Mouse (Mus musculus) CD8-positive naive resting alpha-beta T cell, adult 2 months (primary cell): ENCODE measurements at regions not wholly inside any gene's neighbourhood (a gene's known extent, or its start where the extent isn't known, plus 50 kb on each side); places are given as distances from the start of the nearest gene placed in this dataset.

Experiments used
- DNase-seq, 2 experiments: peaks; one replicate each; pipeline ENCODE4 v3.0.0; 2022; ENCODE audit warnings: low read depth in 2 of 2, low spot score in 2 of 2

GRCm38 (mm10) chr13:107904851-107905250 is 139.4 kb upstream of the Smim15 start:
- DNase-seq, result no peak

GRCm38 (mm10) chr13:107904051-107904740 is 140.1 kb upstream of the Smim15 start:
- DNase-seq, result no peak

GRCm38 (mm10) chr13:107903150-107903959 is 140.9 kb upstream of the Smim15 start:
- DNase-seq, result peak; percentile 51 to 63

GRCm38 (mm10) chr13:107902800-107903149 is 141.5 kb upstream of the Smim15 start:
- no peak for DNase-seq

- DNase-seq, result no peak
Measured at GRCm38 (mm10) chr13:107899600-107900229, 144.5 kb upstream of the Smim15 start.

- no peak for DNase-seq
Measured at GRCm38 (mm10) chr13:107897646-107898045, 146.6 kb upstream of the Smim15 start.

GRCm38 (mm10) chr13:107897184-107897583 is 147.1 kb upstream of the Smim15 start:
- DNase-seq, result peak in 1 of 2 experiments; percentile 9

- DNase-seq, result no peak
Measured at GRCm38 (mm10) chr13:107893581-107894183, 150.6 kb upstream of the Smim15 start.

- DNase-seq, result no peak
Measured at GRCm38 (mm10) chr13:107893081-107893480, 151.2 kb upstream of the Smim15 start.

- no peak for DNase-seq
Measured at GRCm38 (mm10) chr13:107891946-107892345, 152.3 kb upstream of the Smim15 start.

GRCm38 (mm10) chr13:107890866-107891821 is 153.1 kb upstream of the Smim15 start:
- peak; percentile 37 to 44 for DNase-seq

GRCm38 (mm10) chr13:107889985-107890865 is 154.0 kb upstream of the Smim15 start:
- DNase-seq, result peak; percentile 99

- DNase-seq, result no peak
Measured at GRCm38 (mm10) chr13:107889588-107889984, 154.7 kb upstream of the Smim15 start.

- peak; percentile 42 for DNase-seq
Measured at GRCm38 (mm10) chr13:107888571-107889451, 155.4 kb upstream of the Smim15 start.

- DNase-seq, result no peak
Measured at GRCm38 (mm10) chr13:107888231-107888555, 156.1 kb upstream of the Smim15 start.

GRCm38 (mm10) chr13:107887366-107888230 is 156.6 kb upstream of the Smim15 start:
- no peak for DNase-seq

- no peak for DNase-seq
Measured at GRCm38 (mm10) chr13:107884836-107885235, 159.4 kb upstream of the Smim15 start.

- DNase-seq, result no peak
Measured at GRCm38 (mm10) chr13:107882337-107882736, 161.9 kb upstream of the Smim15 start.
